ENCODE assay signal across 12 mouse cellular contexts in genomic region chr17:94002095-94002494, GRCm38 (mm10).
"Had no signal": no experiment of that assay in that cellular context is flagged by ENCODE, and none has a peak within 500 bp of the region (broad histone marks: within the 10 kb centered on the region; RNA-seq: fewer than 3 reads in every experiment).

No protein-coding gene starts in this region.

- ATAC-seq: liver, embryonic 12.5 days; midbrain, embryonic 15.5 days had no signal

- DNase-seq: kidney, adult 18-20 months; kidney, postnatal 10 days; kidney, postnatal 4 days; lung, embryonic 14.5 days; lung, postnatal 10 days; lung, postnatal 4 days; right cerebral cortex, postnatal 4 days; spleen, adult 18-20 months; thymus, adult 2 months; thymus, postnatal 36 days had no signal
